Mouse (Mus musculus): ENCODE data around the gene Wnt7b.

The Wnt7b gene

DNA sequence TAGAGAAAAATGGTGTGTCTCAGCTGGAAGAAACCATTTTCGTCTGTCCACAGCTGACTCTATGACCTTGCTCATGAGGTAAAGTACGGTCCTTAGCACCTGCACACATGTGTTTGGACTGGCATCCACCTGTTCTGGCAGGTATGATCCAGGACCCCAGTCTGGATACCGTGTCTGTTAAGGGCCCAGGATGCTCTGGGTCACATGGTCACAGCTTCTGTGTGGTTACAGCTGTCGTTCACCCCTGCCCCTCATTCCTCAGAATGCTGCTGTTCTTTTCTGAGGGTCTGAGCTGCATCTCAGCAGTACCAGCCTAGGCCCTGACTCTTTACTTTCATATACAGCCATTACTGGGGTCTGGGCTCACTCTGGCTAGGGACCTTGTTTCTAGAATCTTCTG, 18.9 kb upstream of the Wnt7b start:
- no peak for DNase-seq (ENCODE audit: low spot score)

DNA sequence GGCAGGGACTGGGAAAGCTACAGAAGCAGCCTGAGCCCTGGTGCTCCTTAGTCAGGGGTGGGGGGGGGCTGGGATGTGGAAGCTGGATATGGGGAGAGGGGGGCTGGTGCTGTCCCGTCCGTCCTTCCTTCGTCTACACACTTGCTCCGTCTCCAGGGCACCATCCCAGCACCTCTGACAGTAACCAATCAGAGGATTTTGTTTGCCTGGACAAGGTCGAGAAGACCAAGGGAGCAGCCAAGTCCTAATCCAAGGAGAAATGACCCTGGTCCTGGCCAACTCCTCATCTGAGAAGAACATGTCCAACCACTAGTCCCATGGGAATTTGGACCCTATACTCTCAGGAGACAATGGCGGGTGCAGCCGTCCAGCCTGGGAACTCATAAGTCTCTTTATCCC, 18.4 kb upstream of the Wnt7b start:
- DNase-seq (ENCODE audit: low spot score): no peak

DNA sequence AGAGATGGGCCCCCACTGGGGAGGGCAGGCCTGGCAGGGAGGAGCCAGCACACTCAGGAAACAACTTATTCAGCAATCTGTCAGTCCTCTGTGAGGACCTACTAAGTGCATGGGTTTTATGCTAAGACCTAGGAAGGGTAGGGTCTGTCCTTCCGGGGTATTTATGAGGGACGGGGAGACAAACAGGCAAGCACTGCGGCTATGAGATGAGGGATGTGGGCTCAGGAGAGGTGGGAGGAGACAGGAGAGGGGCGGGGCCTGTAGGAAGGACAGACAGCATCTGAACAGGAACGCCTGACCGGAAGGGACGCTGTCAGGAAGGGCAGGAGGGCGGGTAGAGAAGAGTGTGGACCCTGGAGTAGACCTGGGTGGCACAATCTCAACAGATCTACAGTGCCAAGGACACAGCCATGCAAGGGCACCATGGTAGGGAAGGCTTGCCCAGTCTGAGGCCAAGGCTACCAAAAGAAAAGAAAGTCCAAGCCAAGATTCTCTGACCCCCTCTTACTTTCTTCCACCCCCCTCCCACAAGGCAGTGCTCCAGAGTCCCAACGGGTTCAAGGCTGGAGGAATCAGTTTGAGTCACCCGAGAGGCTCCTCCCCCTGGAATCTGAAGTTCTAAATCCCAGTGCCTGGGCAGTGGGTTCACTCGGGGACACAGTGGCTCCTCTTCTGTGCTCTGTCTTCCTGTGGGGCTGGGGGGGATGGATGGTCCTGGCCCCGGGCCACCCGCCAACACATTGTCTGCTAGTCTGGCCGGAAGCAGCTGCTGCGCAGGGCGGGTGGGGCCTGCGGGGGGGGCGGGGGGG, 17.8 kb upstream of the Wnt7b start:
- no peak for DNase-seq (ENCODE audit: low spot score)

DNA sequence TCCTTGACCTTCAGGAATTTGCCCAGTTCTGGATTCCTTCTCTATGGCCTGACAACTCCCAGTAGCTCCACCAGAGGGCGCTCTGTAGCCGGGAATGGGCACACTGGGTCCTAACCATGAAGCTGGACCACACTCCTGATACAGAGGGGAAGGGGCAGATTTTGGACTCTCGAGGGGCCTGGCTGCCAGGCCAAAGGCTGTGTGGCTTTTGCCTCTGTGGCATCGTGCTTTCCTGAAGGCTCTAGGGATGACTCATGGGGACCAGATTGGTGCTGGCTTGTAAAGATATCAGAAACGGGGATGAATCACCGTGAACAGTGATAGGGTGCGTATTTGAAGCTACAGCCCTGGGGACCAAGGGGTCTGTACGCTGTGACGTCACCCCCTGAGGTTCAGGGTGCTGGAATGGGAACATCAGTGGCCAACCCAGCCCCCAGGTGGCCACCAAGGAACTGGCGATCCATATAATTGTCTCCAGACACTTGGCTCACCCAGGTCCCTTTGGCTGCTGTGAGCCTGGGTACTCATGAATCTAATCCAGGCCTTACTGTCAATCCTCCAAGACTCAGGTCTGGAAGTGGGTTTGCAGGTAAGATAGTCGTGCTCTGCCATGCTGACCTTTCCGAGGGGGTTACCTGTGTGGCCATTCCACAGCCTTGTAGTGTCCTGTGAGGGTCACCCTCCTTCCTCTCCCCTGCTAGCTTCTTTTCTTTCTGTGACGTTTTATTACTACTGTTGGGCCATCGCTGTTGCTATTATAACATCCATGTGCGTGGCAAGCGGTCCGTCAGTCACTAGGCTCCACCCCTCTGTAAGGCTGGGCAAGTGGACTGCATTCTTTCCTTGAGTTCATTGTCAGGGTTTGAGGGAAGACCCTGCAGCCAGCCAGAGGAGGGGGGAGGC, 17.0 kb upstream of the Wnt7b start:
- DNase-seq (ENCODE audit: low spot score): peak; percentile 65

DNA sequence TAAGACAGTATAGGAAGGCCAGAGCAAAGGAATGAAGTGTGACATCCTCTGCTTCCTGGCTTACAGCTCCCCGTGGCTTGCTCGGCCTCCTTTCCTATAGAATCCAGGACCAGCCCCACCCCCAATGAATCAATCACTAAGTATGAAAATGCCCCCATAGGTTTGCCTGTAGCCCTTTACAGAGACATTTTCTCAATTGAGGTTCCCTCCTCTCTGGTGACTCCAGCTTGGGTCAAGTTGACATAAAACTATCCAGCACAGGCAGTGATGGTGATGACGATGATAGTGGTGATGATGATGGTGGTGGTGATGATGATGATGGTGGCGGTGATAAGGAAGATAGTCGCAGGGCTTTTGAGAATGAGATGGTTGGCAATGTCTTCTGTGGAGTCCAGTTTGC, 16.2 kb upstream of the Wnt7b start:
- no peak for DNase-seq (ENCODE audit: low spot score)

DNA sequence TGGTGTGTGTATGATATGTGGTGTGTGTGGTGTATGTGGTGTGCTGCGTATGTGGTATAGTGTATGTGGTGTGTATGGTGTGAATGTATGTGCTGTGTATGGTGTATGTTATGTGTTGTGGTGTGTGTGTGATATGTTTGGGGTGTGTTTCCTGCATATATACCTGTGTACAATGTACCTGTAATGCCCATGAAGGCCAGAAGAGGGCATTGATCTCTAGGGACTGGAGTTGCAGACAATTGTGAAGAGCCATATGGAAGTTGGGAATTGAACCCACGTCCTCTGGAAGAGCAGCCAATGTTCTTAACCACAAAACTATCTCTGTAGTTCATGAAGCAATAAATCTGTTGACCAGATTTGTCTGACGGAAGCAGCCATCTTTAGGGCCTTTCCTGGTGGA, 15.1 kb upstream of the Wnt7b start:
- DNase-seq (ENCODE audit: low spot score): no peak

DNA sequence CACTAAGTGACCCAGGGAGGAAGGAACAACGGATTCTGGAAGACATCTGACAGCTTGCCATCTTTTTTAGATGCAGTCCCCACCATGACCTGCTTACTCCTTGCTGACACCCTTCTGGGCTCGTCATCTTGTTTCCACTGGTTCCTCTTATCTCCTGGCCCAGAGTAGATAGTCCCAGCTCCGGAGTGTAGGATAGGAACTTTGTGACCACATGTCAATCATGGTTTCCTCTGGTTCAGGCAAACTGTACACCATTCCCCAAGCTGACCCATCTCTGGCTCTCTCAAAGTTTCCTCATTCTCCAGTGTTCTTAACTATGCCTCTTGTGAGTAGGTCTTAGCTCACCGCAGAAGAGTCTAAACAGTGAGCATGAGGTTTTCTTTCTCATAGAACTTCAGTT, 10.4 kb upstream of the Wnt7b start:
- DNase-seq (ENCODE audit: low spot score): no peak

DNA sequence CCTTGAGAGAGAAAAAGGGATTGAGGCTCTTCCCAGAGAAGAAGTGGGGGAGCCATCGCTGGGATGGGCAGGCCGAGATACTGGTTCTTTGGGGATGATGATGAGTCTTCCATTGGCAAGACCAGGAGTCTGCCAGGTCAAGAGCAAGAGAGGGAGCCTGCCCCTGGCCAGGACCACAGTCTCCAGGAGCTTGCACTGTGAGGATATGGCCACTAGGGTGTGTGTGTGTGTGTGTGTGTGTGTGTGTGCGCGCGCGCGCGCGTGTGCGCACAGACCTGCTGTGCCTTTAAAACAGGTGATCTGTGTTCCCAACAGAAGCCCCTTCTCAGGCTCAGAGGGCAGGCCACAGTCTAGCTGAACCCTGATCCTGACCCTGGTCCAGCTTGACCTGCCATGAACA, 8.6 kb upstream of the Wnt7b start:
- no peak for DNase-seq (ENCODE audit: low spot score)

DNA sequence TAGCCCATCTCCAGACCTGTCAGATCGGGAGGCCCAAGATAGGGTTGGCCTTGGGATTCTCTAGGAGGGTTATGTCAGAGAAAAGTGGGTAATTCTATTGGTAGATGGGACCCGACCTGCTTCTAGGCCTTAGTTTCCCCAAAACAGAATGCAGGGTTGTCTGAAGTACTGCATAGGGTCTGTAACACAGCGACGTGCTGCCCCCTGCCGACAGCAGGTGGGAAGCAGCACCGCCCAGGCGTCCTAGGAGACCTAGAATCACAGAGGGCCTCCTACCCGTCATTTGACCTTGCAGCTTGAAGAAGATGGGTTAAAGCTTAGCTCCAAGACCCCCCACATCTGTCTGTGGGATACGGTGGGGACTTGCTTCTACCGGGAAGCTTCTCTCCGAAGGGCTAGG, 1.2 kb upstream of the Wnt7b start:
- DNase-seq (ENCODE audit: low spot score): peak; percentile 87

DNA sequence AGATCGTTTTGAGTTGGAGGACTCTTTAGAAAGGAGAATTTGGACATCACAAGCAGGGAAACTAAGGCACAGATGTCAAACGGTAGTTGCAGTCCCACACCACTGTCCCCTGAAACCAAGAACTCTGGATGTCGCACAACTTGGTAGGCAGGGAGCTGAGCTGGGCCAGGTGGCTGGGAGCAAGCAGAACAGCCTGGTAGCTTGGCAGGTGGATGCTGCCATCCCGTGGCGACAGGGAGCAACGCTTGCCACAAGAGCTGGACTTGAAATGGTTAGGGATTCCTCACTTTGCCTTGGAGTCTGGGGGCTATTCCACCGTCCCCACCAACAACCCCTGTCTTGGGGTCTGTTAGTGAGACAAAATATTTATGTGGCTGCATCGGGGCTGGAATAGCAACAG, 751 bp upstream of the Wnt7b start:
- peak; percentile 95 for DNase-seq (ENCODE audit: low spot score)

DNA sequence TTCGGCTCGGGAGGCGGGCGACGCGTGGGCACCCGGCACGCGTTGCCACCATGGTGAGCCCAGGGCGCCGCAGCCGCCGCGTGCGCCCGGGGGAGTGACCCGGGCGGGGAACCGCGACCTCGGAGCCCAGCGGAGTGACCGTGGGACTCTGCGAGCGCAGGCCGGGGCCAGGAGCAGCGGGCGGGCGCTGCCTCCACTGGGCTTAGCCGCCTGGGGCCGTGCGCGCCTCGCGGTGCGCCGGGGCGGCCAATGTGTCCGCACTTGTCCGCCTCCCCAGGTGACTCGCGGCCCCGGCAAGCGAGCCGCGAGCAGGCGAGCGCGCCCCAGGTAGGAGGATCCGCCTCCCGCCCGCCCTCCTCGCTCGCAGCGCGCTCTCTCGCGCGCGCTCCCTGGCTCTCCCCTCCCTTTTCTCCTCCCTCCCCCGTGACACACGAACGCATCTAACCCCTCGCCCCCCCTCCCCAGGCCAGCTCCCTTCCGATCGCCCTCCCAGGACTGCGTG, 659 bp downstream of the Wnt7b start:
- no peak for DNase-seq (ENCODE audit: low spot score)

DNA sequence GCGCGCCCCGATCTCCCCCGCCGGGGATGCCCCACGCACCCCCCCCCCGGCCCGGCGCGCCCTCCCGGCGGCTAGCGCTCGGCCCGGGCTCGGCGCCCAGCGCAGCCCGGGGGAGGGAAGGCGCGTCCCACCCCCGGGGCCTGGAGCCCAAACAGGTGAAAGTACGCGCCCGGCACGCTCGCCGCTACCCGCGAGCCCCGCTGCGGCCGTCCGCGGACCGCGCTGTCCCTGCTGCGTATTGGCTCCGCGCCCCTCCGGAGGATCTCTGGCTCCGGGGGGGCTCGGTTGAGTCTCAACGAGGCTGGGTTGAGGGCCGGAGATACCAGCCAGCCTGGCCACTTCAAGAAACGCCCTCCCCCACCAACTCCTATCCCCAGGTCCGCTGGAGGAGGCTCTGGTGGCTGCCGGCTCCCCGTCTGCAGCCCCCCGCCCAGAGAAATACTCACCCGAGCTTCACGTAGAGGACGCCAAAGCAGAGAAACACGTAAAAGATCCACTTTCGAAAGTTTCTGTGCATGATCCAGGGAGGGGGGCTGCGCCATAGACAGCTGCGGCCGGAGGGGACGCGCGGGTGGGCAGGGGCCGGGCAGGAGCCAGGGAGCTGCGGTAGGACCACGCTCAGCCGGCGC, 1.2 kb downstream of the Wnt7b start:
- no peak for DNase-seq (ENCODE audit: low spot score)

DNA sequence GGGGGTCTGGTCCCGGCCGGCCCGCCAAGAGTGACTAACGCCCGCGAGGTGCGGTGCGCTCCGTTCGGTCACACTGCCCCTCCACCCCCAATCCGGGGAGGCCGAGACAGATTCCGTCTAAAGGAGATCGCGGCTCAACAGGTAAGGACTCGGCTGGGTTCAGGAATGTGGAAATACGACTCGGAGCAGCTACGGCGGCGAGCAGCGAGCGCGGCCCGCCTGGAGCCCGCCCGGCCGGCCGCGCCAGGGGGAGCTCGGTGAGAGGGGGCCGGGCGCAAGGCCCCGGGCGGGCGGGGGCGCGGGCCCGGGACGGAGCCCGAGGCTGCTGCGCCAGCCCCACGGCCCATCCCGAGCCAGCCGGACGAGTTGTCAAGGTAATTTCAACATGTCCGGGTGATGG, 1.8 kb downstream of the Wnt7b start:
- peak; percentile 32 for DNase-seq (ENCODE audit: low spot score)

DNA sequence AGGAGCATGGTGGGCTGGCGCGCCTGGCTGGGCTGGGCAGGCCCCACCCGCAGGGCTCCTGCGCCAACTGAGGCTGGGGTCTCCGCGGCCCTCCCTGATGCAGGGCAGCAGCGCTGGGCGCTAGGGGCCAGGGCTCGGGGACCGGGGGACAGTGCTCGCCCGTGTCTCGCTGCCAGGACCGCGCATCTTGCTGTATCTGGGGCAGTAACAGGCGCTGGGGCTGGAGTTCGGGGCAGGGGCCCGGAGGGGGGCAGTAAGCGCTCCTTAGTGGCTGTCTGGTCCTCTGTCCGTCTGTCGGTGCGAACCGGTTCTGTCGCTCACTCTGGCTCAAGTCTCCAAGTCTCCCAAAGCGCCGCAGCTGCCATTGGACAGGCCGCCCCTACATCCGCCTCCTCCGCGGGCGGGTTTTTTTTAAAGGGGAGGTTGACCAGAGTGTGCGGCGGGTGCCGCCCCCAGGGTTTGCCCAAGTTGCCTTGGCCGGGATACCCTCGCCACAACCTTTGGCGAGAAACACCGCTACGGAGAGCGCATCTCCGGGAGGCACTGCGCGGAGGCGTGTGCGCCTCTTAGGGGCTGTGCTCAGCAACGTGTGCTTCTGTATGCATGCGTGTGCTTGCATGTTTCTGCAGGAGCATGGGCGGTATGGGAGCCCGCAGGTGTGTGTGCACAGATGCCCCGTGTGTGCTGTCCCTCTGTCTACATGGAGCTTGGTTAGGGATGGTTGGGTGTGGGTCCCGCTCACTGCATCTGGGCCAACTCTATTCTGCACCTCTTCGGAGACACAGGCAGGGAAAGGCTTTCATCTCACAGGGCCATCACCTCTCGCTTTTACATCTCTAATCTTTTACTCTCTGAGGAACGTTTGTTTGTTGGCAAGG, 4.5 kb downstream of the Wnt7b start:
- DNase-seq (ENCODE audit: low spot score): peak; percentile 27

DNA sequence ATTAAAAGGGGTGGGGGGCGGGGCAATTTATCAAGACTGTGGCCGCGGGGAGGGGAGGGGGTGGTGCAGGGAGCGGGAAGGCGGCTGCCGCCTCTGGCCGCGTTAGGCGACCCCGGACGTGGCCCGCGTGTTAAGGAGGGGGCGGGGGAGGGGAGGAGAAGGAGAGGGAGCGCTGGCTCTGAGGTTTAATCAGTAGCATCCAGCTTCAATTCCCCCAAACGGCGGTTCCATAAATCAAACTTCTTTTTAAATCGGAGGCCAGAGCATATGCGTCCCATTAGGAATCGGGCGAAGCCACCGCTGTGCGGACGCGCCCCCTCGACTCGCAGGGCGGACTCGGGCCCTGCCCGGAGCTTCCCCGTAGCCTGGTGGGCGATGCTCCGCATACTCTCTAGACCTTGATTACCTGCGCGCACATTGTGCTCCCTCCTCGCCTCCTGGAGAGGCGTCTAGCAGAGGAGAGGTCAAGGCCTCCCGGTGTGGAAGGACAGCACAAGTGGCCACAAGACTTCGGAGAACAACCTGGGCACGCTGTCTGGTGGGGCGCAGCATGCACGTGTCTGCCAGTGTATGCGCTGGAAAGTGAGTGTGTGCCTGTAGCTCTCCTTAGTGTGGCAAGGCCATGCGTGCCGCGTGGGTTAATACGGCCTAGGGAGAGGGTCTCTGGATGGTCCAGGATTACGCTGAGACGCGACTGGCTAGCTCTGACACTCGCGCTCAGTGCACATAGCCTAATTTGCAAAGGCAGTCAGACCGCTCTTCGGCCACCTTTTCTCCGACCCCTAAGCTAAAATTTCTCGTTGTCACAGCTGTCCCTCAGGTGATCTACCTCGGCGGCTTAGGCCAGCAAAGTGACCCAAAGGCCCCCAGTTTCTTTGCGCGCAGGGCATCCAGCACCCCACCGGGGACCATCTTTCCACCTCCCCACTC, 5.5 kb downstream of the Wnt7b start:
- DNase-seq (ENCODE audit: low spot score): peak; percentile 52

DNA sequence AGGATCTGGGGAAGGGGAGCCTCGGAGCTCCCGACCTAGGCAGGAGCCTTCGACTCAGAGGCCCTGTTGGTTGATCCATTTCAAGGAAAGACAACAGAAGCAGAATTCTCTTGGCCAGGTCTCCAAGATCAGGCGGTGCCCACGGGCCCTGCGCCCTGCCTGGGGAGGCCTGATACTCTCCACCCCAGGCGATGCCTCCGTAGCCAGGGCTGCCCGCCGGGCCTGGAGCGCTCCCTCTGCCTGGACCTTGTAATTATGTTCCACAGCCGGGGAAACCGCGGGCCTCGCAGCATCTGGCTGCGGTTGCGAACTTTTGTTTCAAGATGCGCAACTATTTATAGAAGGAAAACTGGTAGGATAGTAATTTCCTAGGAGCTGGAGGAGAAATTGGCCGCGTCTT, 6.2 kb downstream of the Wnt7b start:
- DNase-seq (ENCODE audit: low spot score): peak; percentile 28

DNA sequence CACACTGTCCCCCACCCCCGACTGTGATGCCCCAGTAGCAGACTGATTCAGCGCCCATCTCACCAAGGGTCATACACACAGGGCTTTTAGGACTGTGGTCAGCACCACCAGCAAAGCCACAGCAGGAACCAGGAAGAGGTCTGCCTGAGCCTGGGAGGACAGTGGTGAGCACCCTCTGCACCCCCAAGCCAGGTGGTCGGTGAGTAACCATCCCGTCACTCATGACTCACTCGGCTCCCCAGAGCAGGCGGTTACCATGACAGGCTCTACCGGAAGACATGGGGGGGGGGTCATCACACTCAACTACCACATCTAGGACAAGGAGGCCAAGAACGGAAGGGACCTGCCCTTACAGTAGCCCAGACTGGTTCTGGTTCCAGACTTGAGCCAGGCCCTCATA, 7.7 kb downstream of the Wnt7b start:
- DNase-seq (ENCODE audit: low spot score): no peak

DNA sequence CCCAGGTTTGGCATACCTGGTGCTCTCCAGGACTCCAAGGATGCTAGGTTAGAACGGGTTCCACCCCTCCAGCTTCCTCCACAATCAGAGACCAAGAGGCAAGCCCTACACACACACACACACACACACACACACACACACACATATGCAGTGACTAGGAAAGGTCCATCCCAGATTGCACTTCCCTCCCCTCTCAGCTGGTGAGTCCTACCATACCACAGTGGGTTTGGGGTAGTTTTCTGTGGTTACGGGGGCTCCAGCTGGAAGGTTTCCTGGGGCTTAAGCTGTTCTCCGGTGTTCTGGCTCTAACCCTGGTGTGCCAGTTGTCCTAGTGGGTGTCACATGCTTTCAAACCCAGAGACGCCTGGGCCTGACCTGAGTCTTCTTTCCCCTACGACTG, 8.2 kb downstream of the Wnt7b start:
- no peak for DNase-seq (ENCODE audit: low spot score)

DNA sequence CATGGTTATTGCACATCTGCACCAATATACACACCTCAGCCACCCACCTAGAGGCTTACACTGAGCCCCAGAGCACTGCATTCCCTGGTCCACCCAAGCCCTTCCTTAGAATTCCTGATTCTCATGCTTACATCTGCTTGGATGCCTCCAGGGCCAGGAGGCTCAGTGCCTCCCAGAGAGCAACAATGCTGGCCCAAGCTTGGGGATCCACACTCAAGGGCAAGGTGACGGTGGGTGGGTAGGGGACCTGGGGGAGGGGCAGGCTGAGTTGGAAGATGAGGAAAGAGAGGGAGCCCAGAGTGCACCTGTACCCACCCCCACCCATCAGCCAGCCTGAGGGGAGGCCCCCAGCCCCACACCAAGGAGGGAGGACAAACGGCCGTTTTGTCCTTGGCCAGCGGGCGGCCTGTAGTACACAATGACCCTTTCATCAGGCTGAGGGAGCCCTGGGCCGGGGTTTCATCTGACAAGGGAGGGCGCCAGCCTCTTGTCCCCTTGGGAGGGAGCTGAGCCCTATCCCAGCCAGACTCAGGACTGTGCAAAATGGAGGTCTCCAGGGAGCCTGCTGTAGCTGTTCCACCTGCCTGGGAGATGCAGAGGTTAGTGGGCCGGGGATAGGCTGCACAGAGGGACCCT, 9.5 kb downstream of the Wnt7b start:
- no peak for DNase-seq (ENCODE audit: low spot score)

Measured in embryo, embryonic 10 days (tissue).